Mouse (Mus musculus) CH12.LX (cell line): ENCODE data around the gene Smim15.

ENCODE experiments used
- CHD2 ChIP-seq: IDR thresholded peaks from 2 replicates; pipeline ENCODE4 v1.6.1; 2011; ENCODE audit warnings: low read length, improper control_type of control experiment
- CTCF ChIP-seq, 2 experiments: IDR thresholded peaks in 1 of 2; conservative IDR thresholded peaks in 1 of 2; 2 replicates each; pipeline ENCODE4 v1.5.1; 2011 to 2012; ENCODE audit warnings: low read depth in 2 of 2, low read length in 2 of 2, improper control_type of control experiment in 1 of 2, inconsistent platforms in 1 of 2, mild to moderate bottlenecking in 1 of 2, moderate library complexity in 1 of 2
- EP300 ChIP-seq: IDR thresholded peaks from 2 replicates; pipeline ENCODE4 v1.6.1; 2011; ENCODE audit warnings: low read length, improper control_type of control experiment
- GABPA ChIP-seq: IDR thresholded peaks from 2 replicates; pipeline ENCODE4 v1.6.1; 2012; ENCODE audit warnings: low read depth, low read length, improper control_type of control experiment, inconsistent platforms; ENCODE audit not compliant: insufficient replicate concordance
- JUND ChIP-seq: conservative IDR thresholded peaks from 2 replicates; pipeline ENCODE4 v1.6.1; 2011; ENCODE audit warnings: low read depth, low read length, improper control_type of control experiment
- KAT2A ChIP-seq: IDR thresholded peaks from 2 replicates; pipeline ENCODE4 v1.6.1; 2012; ENCODE audit warnings: low read length, improper control_type of control experiment, inconsistent platforms; ENCODE audit not compliant: insufficient replicate concordance
- MAFK ChIP-seq: IDR thresholded peaks from 2 replicates; pipeline ENCODE4 v1.6.1; 2011; ENCODE audit warnings: low read length, improper control_type of control experiment; ENCODE audit not compliant: insufficient replicate concordance
- MAX ChIP-seq: IDR thresholded peaks from 2 replicates; pipeline ENCODE4 v1.6.1; 2011; ENCODE audit warnings: low read length, improper control_type of control experiment
- MYC ChIP-seq: IDR thresholded peaks from 2 replicates; pipeline ENCODE4 v1.6.1; 2011; ENCODE audit warnings: low read depth, mild to moderate bottlenecking, improper control_type of control experiment, low read length
- NELFE ChIP-seq: IDR thresholded peaks from 2 replicates; pipeline ENCODE4 v1.6.1; 2011; ENCODE audit warnings: low read depth, low read length, improper control_type of control experiment
- NRF1 ChIP-seq: IDR thresholded peaks from 2 replicates; pipeline ENCODE4 v1.6.1; 2014; ENCODE audit warnings: low read depth, mild to moderate bottlenecking, inconsistent platforms, low read length, improper control_type of control experiment, moderate library complexity
- POLR2A ChIP-seq: IDR thresholded peaks from 2 replicates; pipeline ENCODE4 v1.6.1; 2011; ENCODE audit warnings: low read depth, mild to moderate bottlenecking, improper control_type of control experiment, low read length
- RAD21 ChIP-seq: IDR thresholded peaks from 2 replicates; pipeline ENCODE4 v1.6.1; 2011; ENCODE audit warnings: low read depth, mild to moderate bottlenecking, low read length, improper control_type of control experiment, moderate library complexity
- SIN3A ChIP-seq: IDR thresholded peaks from 2 replicates; pipeline ENCODE4 v1.6.1; 2012; ENCODE audit warnings: low read length, improper control_type of control experiment, inconsistent platforms

DNA sequence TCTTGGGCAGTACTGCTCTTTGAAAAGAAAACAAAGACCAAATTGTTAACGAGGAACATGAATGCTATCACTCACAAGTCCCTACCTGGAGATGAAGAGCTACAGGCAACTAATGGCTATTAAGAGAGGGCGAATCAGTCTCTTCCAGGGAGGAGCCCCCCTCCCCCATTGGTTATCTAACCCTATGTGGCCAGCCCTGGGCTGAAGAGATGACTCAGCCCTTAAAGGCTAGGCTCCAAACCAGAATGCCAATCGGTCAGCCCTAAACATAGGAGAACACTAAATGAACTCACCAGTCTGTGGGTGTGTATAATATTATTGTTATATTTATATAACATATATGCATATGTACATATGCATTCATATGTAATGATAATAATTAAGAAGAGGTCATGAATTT is 18.4 kb upstream of the Smim15 start:
- no peak for TF ChIP-seq NRF1
- TF ChIP-seq CTCF (conservative IDR thresholded peaks at IDR 0.05 in 1 of 2, IDR thresholded peaks at IDR 0.05 in 1 of 2; ENCODE audit: low read depth in 2 of 2, low read length in 2 of 2) = no peak
- no peak for TF ChIP-seq EP300
- TF ChIP-seq SIN3A = no peak
- no peak for TF ChIP-seq MAFK
- no peak for TF ChIP-seq POLR2A
- no peak for TF ChIP-seq RAD21
- no peak for TF ChIP-seq KAT2A
- no peak for TF ChIP-seq CHD2
- TF ChIP-seq NELFE = no peak
- no peak for TF ChIP-seq MYC
- TF ChIP-seq MAX = no peak
- TF ChIP-seq GABPA = no peak
- TF ChIP-seq JUND = no peak
